Mouse (Mus musculus) retina, embryonic 14.5 days (tissue): ENCODE measurements at regions not wholly inside any gene's neighbourhood (a gene's known extent, or its start where the extent isn't known, plus 50 kb on each side); places are given as distances from the start of the nearest gene placed in this dataset.

Source experiments
- DNase-seq: peaks from one replicate; pipeline ENCODE4 v3.0.0-alpha.2; 2015; ENCODE audit warnings: low spot score

GRCm38 (mm10) chr5:132648751-132649150 is 105.6 kb upstream of the Auts2 start:
- no peak for DNase-seq

DNA sequence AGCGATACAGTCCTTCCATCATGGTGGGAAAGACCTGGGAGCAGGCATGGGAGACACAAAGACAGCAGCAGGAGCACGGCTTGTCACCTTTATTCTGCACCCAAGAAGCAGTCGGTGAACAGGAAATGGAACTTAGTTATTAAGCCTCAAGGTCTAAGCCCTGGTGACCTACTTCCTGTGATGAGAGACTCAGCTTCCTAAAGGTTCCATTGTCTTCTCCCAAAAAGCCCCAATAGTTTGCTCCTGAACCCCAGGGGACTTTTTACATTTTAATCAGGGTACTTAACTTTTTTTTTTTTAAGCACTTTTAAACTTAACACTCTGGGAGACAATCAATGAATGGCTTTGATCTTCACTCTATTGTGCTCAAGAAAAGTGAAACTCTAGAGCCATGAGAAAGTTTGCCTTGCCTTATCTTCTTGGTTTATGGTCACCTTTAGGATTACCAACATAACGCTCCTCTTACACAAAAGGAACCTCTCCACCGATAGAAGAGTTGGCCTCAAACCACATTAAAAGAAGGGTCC is 101.6 kb upstream of the Auts2 start:
- DNase-seq = no peak

DNA sequence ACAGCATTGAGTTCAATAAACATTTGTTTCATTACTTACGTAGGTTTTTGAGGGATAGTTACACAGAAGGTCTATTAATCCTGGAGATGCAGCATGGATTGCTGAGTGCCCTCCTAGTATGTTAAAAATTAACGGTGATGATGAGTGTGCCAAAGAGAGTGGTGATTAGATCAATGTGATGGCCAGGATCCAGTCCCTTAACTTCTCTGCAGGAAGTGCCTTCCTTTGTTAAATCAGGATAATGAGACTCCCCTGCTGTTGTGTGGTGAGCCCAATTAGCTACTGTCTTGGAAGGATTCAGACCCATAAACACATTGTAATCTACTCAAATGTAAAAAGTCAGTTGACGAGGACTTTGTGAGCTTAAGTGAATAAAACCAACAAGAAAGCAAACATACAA is 100.1 kb upstream of the Auts2 start:
- DNase-seq = no peak

DNA sequence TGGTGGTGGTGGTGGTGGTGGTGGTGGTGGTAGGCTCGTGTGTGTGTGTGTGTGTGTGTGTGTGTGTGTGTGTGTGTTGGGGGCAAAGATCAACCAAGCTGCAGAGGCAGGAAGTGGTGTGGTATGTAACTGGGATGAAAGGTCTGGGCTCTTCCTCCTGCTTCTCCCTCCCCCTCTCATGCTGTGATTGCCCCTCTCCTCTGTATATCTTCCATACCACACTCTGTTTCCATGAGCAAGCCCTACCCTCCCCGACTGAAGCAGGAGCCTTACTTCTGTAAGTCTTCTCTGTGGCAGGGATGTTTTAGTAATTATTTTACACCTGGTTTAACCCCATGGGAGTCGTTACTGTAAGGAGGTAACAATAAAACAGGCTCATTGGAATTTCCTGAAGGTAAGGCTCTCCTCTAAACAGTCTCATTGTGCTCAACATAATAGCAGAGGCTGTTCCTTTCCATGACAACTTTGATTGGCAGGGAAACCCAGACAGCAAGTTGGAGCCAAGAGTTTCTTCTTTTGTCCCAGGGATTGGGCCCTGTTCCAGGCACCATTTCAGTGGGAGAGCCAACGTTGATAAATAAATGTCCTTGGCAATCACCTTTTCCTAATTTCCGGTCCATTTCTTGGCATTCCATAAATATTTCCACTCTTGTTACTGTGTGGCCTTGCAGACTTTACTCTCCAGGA is 90.2 kb upstream of the Auts2 start:
- DNase-seq = no peak

GRCm38 (mm10) chr5:132621751-132622150 is 78.6 kb upstream of the Auts2 start:
- DNase-seq = no peak

DNA sequence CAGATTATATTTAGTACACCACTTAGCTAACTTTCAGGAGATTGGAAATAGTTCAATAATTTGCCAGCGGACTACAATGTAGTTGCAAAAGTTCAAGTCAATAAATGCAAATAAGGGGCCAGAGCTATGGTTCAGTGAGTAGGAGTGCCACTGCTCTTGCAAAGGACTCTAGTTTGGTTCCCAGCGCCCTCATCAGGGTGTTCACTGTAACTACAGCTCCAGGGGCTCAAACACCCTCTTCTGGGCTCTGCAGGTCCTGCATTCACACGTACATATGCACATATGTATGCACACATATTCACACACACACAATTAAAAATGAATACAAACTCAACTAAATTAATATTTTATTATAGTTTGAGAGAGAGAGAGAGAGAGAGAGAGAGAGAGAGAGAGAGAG is 74.1 kb upstream of the Auts2 start:
- DNase-seq = no peak

DNA sequence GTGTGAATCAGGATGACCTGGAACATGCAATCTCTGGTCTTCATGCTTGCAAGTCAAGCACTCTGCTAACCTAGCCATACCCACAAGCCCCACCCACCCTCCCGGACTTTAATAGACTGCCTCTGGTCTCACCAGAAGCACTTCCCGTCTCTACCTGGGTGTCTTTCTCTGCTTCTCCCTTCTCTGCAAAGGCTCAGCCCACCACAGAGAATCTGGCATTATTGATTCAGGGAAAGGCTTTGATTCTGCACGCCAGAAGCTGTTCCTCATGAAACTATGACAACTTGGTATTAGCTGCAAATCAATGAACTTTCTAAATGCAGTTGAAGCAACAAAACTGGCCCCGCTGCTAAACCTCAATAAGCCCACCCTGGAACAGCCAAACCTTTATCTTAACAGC is 66.1 kb upstream of the Auts2 start:
- no peak for DNase-seq

DNA sequence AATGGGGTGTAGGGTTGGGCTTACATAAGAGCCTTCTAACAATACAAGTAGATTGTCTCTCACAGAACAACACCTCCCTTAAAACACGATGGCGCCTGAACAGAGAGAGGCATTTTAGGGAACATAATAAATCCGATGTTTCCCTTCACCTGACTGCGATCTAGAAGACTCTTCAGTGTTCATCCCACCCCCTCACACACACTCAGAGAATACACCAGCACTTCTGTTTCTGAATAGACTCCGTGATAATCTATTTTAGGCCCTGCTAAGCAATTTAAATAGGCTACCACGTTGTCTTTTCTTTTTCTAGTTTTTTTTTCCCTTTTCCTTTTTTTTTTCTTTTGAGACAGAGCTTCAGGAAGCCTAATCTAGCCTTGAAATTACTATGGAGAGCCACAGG is 63.1 kb upstream of the Auts2 start:
- DNase-seq = no peak

- DNase-seq = no peak
Observed at GRCm38 (mm10) chr5:132594796-132595195, 51.7 kb upstream of the Auts2 start.
